Mouse (Mus musculus): Measurements from ENCODE around the gene Cbx8. TPM values are rescaled to one million over a fixed set of nuclear protein-coding genes. Genes with fewer than 3 reads are reported as not detected.

Cbx8 gene
- polyA plus RNA-seq, 1 experiment from 2014 or later, result 6.4 TPM

GRCm38 (mm10) chr11:119033874-119034558, 6.8 kb downstream of the Cbx8 start:
- peak; percentile 96 for TF ChIP-seq CTCF (IDR thresholded peaks at IDR 0.05; ENCODE audit: low read depth)
- H3K27me3 ChIP-seq (replicated peaks; ENCODE audit: control insufficient read depth, insufficient read depth, low read length), result peaks cover 44% of the 10 kb centered on the region
- ATAC-seq, result peak; percentile 25; the same call in 1 of the 2 replicates
- no peak overlapping the region for H3K9ac ChIP-seq (ENCODE audit: low read depth, low read length)
- H3K4me3 ChIP-seq (ENCODE audit: low read depth, low read length), result peak overlapping the region; percentile 22; the same call in 1 of the 2 replicates
- WGBS, result 2% methylated on average over 26 of the region's 26 CpGs
- peak overlapping the region; percentile 24 for H3K4me2 ChIP-seq (replicated peaks; ENCODE audit: low read depth)
- no peak overlapping the region for H3K27ac ChIP-seq (ENCODE audit: low read depth, low read length)
- peaks cover 22% of the 10 kb centered on the region; the same call in 1 of the 2 replicates for H3K36me3 ChIP-seq (ENCODE audit: control insufficient read depth, insufficient read depth)
- H3K4me1 ChIP-seq (replicated peaks; ENCODE audit: control insufficient read depth, insufficient read depth, low read length), result peaks cover 10% of the 10 kb centered on the region; the same call in 1 of the 2 replicates
- H3K9me3 ChIP-seq (ENCODE audit: control insufficient read depth), result no peaks in the 10 kb centered on the region

GRCm38 (mm10) chr11:119026203-119026602, 14.6 kb downstream of the Cbx8 start:
- WGBS, result 54% methylated on average over 12 of the region's 12 CpGs
- H3K27ac ChIP-seq (ENCODE audit: low read depth, low read length), result no peak overlapping the region
- H3K36me3 ChIP-seq (ENCODE audit: control insufficient read depth, insufficient read depth), result peaks cover 43% of the 10 kb centered on the region
- H3K9ac ChIP-seq (ENCODE audit: low read depth, low read length), result no peak overlapping the region
- peaks cover 11% of the 10 kb centered on the region for H3K4me1 ChIP-seq (replicated peaks; ENCODE audit: control insufficient read depth, insufficient read depth, low read length)
- TF ChIP-seq CTCF (IDR thresholded peaks at IDR 0.05; ENCODE audit: low read depth), result no peak
- no peak for ATAC-seq
- peaks cover 8% of the 10 kb centered on the region for H3K27me3 ChIP-seq (replicated peaks; ENCODE audit: control insufficient read depth, insufficient read depth, low read length)
- no peaks in the 10 kb centered on the region for H3K9me3 ChIP-seq (ENCODE audit: control insufficient read depth)
- no peak overlapping the region for H3K4me2 ChIP-seq (replicated peaks; ENCODE audit: low read depth)
- no peak overlapping the region for H3K4me3 ChIP-seq (ENCODE audit: low read depth, low read length)

GRCm38 (mm10) chr11:119024260-119024659, 16.5 kb downstream of the Cbx8 start:
- WGBS, result 17% methylated on average over 7 of the region's 7 CpGs

GRCm38 (mm10) chr11:119023616-119023980, 17.2 kb downstream of the Cbx8 start:
- TF ChIP-seq CTCF (IDR thresholded peaks at IDR 0.05; ENCODE audit: low read depth), result no peak
- WGBS, result 3% methylated on average over 15 of the region's 15 CpGs
- peaks cover 22% of the 10 kb centered on the region for H3K36me3 ChIP-seq (ENCODE audit: control insufficient read depth, insufficient read depth)
- peak overlapping the region; percentile 85 for H3K4me3 ChIP-seq (ENCODE audit: low read depth, low read length)
- peak overlapping the region; percentile 65 for H3K9ac ChIP-seq (ENCODE audit: low read depth, low read length)
- H3K27me3 ChIP-seq (replicated peaks; ENCODE audit: control insufficient read depth, insufficient read depth, low read length), result peaks cover 12% of the 10 kb centered on the region
- no peak for ATAC-seq
- H3K9me3 ChIP-seq (ENCODE audit: control insufficient read depth), result no peaks in the 10 kb centered on the region
- peaks cover 11% of the 10 kb centered on the region for H3K4me1 ChIP-seq (replicated peaks; ENCODE audit: control insufficient read depth, insufficient read depth, low read length)
- H3K27ac ChIP-seq (ENCODE audit: low read depth, low read length), result 0 out of 2 replicates have a peak overlapping the region, but pooled peaks have one; percentile 54
- peak overlapping the region; percentile 97 for H3K4me2 ChIP-seq (replicated peaks; ENCODE audit: low read depth)

More at GRCm38 (mm10) chr11:119024260-119024659, 16.5 kb downstream of the Cbx8 start:
- Histone ChIP-seq H3K4me3 (ENCODE audit: low read depth, low read length) (peak overlapping the region; percentile 85), H3K9me3 (ENCODE audit: control insufficient read depth) (no peaks in the 10 kb centered on the region), H3K36me3 (ENCODE audit: control insufficient read depth, insufficient read depth) (peaks cover 29% of the 10 kb centered on the region), H3K4me1 (replicated peaks; ENCODE audit: control insufficient read depth, insufficient read depth, low read length) (peaks cover 11% of the 10 kb centered on the region), H3K27ac (ENCODE audit: low read depth, low read length) (no peak overlapping the region), H3K9ac (ENCODE audit: low read depth, low read length) (no peak overlapping the region), H3K27me3 (replicated peaks; ENCODE audit: control insufficient read depth, insufficient read depth, low read length) (peaks cover 12% of the 10 kb centered on the region), H3K4me2 (replicated peaks; ENCODE audit: low read depth) (peak overlapping the region; percentile 97)
- no peak for TF ChIP-seq CTCF (IDR thresholded peaks at IDR 0.05; ENCODE audit: low read depth)
- ATAC-seq, result peak; percentile 26

- peak within 1 kb of the TSS; percentile 97 for H3K4me2 ChIP-seq (replicated peaks; ENCODE audit: low read depth)
- WGBS, result under 1% methylated on average over 81 of the region's 99 CpGs
Observed at GRCm38 (mm10) chr11:119022895-119023615, 17.7 kb downstream of the Cbx8 start, which contains the start of gene Cbx2. Gene Cbx2, plus strand, starts transcription at chr11:119022962.

More at GRCm38 (mm10) chr11:119022895-119023615, 17.7 kb downstream of the Cbx8 start, which contains the start of gene Cbx2:
- H3K9ac ChIP-seq (ENCODE audit: low read depth, low read length), result peak within 1 kb of the TSS; percentile 65
- peak; percentile 86 for ATAC-seq
- H3K4me3 ChIP-seq (ENCODE audit: low read depth, low read length), result peak within 1 kb of the TSS; percentile 85
- H3K27ac ChIP-seq (ENCODE audit: low read depth, low read length), result peak within 1 kb of the TSS; percentile 54
- peaks cover 12% of the 10 kb centered on the region for H3K27me3 ChIP-seq (replicated peaks; ENCODE audit: control insufficient read depth, insufficient read depth, low read length)
- peaks cover 11% of the 10 kb centered on the region for H3K4me1 ChIP-seq (replicated peaks; ENCODE audit: control insufficient read depth, insufficient read depth, low read length)
- H3K36me3 ChIP-seq (ENCODE audit: control insufficient read depth, insufficient read depth), result peaks cover 17% of the 10 kb centered on the region
- no peak for TF ChIP-seq CTCF (IDR thresholded peaks at IDR 0.05; ENCODE audit: low read depth)
- H3K9me3 ChIP-seq (ENCODE audit: control insufficient read depth), result no peaks in the 10 kb centered on the region
